ENCODE assay signal across 8 mouse cellular contexts in genomic region chr9:72111004-72111621, GRCm38 (mm10). TPM values are rescaled to one million over a fixed set of nuclear protein-coding genes. Genes with fewer than 3 reads are reported as not detected.
A peak's percentile ranks its signal among the peaks of the same experiment; 100 is the strongest.
DNase-seq lines count a peak whose midpoint lies in the region; ATAC-seq and TF ChIP-seq lines count a peak whose summit lies in the region.

No protein-coding gene starts in this region.

- no peak for TF ChIP-seq POLR2A in small intestine, adult 2 months (IDR thresholded peaks at IDR 0.05; ENCODE audit: low read depth, low read length)

- peak overlapping the region; percentile 98 for H3K4me3 ChIP-seq in intestine, embryonic 16.5 days (ENCODE audit: low read length)
- H3K4me3 ChIP-seq in limb, embryonic 11.5 days (ENCODE audit: low read depth, low read length), result peak overlapping the region; percentile 77
- peak overlapping the region; percentile 99 for H3K4me3 ChIP-seq in midbrain, embryonic 11.5 days (ENCODE audit: low read depth, low read length)
- peak overlapping the region; percentile 91 for H3K4me3 ChIP-seq in small intestine, adult 2 months (ENCODE audit: low read depth, low read length)

- peak; percentile 35 for DNase-seq in adrenal gland, adult 8-10 months
- peak; percentile 46 for DNase-seq in embryo, embryonic 11.5 days (ENCODE audit: low read depth, low spot score)
- peak; percentile 40 to 74 for DNase-seq in gastrocnemius, postnatal 4 days (ENCODE audit: low spot score in 2 of 2)
- peak; percentile 81 for DNase-seq in limb, embryonic 11.5 days (ENCODE audit: low spot score)
- peak; percentile 96 for DNase-seq in midbrain, embryonic 11.5 days (ENCODE audit: low spot score, missing footprints)
- peak; percentile 80 for DNase-seq in yolk sac, embryonic 10.5 days (ENCODE audit: low spot score)

- TF ChIP-seq CTCF in small intestine, adult 2 months (IDR thresholded peaks at IDR 0.05; ENCODE audit: extremely low read depth, insufficient read length, insufficient replicate concordance, low read depth, low read length), result no peak

- peak; percentile 81 for ATAC-seq in intestine, embryonic 16.5 days
- ATAC-seq in limb, embryonic 11.5 days (ENCODE audit: insufficient number of reproducible peaks, low FRiP score, low TSS enrichment, low read depth), result peak; percentile 54; the same call in 1 of the 2 replicates
- ATAC-seq in midbrain, embryonic 11.5 days (ENCODE audit: low FRiP score), result peak; percentile 80

- peak overlapping the region; percentile 100 for H3K9ac ChIP-seq in intestine, embryonic 16.5 days (ENCODE audit: low read depth, low read length)
- H3K9ac ChIP-seq in limb, embryonic 11.5 days (ENCODE audit: low read length), result peak overlapping the region; percentile 100
- H3K9ac ChIP-seq in midbrain, embryonic 11.5 days (ENCODE audit: low read length), result peak overlapping the region; percentile 100

- H3K4me1 ChIP-seq in intestine, embryonic 16.5 days (ENCODE audit: control insufficient read depth, insufficient read depth, low read length), result peaks cover 7% of the 10 kb centered on the region
- no peaks in the 10 kb centered on the region; the same call in 1 of the 2 replicates for H3K4me1 ChIP-seq in limb, embryonic 11.5 days (ENCODE audit: control insufficient read depth, insufficient read depth, low read length)
- H3K4me1 ChIP-seq in midbrain, embryonic 11.5 days (ENCODE audit: control insufficient read depth, insufficient read depth, low read length), result peaks cover 18% of the 10 kb centered on the region
- peaks cover 2% of the 10 kb centered on the region; the same call in 1 of the 2 replicates for H3K4me1 ChIP-seq in small intestine, adult 2 months (ENCODE audit: control insufficient read depth, insufficient read depth, insufficient read length, low read length)

- peak overlapping the region; percentile 60 for H3K4me2 ChIP-seq in intestine, embryonic 16.5 days (ENCODE audit: low read depth, low read length)
- H3K4me2 ChIP-seq in limb, embryonic 11.5 days (ENCODE audit: low read depth, severe bottlenecking), result peak overlapping the region; percentile 80
- H3K4me2 ChIP-seq in midbrain, embryonic 11.5 days, result peak overlapping the region; percentile 80

- no peaks in the 10 kb centered on the region for H3K9me3 ChIP-seq in intestine, embryonic 16.5 days (ENCODE audit: control insufficient read depth, low read length)
- no peaks in the 10 kb centered on the region for H3K9me3 ChIP-seq in limb, embryonic 11.5 days (ENCODE audit: control insufficient read depth, low read length)
- no peaks in the 10 kb centered on the region for H3K9me3 ChIP-seq in midbrain, embryonic 11.5 days (ENCODE audit: control insufficient read depth, low read length)

- under 1% methylated on average over 87 of the region's 90 CpGs for WGBS in intestine, embryonic 16.5 days
- WGBS in limb, embryonic 11.5 days, result under 1% methylated on average over 61 of the region's 90 CpGs
- 0% methylated on average over 83 of the region's 90 CpGs for WGBS in midbrain, embryonic 11.5 days
- under 1% methylated on average over 89 of the region's 90 CpGs for WGBS in small intestine, adult 2 months

- no peaks in the 10 kb centered on the region for H3K36me3 ChIP-seq in intestine, embryonic 16.5 days (ENCODE audit: control insufficient read depth, insufficient read depth, low read length)
- no peaks in the 10 kb centered on the region for H3K36me3 ChIP-seq in limb, embryonic 11.5 days (ENCODE audit: control insufficient read depth, insufficient read depth, low read length)
- no peaks in the 10 kb centered on the region for H3K36me3 ChIP-seq in midbrain, embryonic 11.5 days (ENCODE audit: control insufficient read depth, insufficient read depth, low read length)
- H3K36me3 ChIP-seq in small intestine, adult 2 months (ENCODE audit: control insufficient read depth, insufficient read depth, low read length), result peaks cover 3% of the 10 kb centered on the region; the same call in 1 of the 2 replicates

- H3K27ac ChIP-seq in intestine, embryonic 16.5 days (ENCODE audit: low read length), result peak overlapping the region; percentile 97
- peak overlapping the region; percentile 95 for H3K27ac ChIP-seq in limb, embryonic 11.5 days (replicated peaks; ENCODE audit: low read depth, low read length)
- peak overlapping the region; percentile 97 for H3K27ac ChIP-seq in midbrain, embryonic 11.5 days (ENCODE audit: low read depth, low read length)
- H3K27ac ChIP-seq in small intestine, adult 2 months (ENCODE audit: insufficient read depth, low read depth, low read length), result peak overlapping the region; percentile 77

- H3K27me3 ChIP-seq in intestine, embryonic 16.5 days (replicated peaks; ENCODE audit: control insufficient read depth, insufficient read depth, low read length), result no peaks in the 10 kb centered on the region
- H3K27me3 ChIP-seq in limb, embryonic 11.5 days (ENCODE audit: control insufficient read depth, insufficient read depth, low read length), result no peaks in the 10 kb centered on the region
- H3K27me3 ChIP-seq in midbrain, embryonic 11.5 days (ENCODE audit: control insufficient read depth, insufficient read depth, low read length), result no peaks in the 10 kb centered on the region
- H3K27me3 ChIP-seq in small intestine, adult 2 months (ENCODE audit: control insufficient read depth, insufficient read depth, low read length), result no peaks in the 10 kb centered on the region

RNA-seq across cellular contexts. Expression of gene Tcf12, which starts 0.6 kb away (rescaled TPM):
- 100 to 1,000 TPM in 1 of 4 experiments, 10 to 100 TPM in 3; 75.8 to 118 (median 89.1) TPM for total RNA-seq in adrenal gland, adult 8-10 months (2022)
- total RNA-seq in gastrocnemius, postnatal 4 days (2021), result 100 to 1,000 TPM; 120 to 131 TPM
- polyA plus RNA-seq in intestine, embryonic 16.5 days (2015; fragmentation: Nextera tagmentation; extraction: Ambion mirVana), result 23.9 and 26.0 TPM in 2 replicates
- 191 and 194 TPM in 2 replicates for polyA plus RNA-seq in limb, embryonic 11.5 days (2014; fragmentation: Nextera tagmentation; extraction: Ambion mirVana)
- 211 and 233 TPM in 2 replicates for polyA plus RNA-seq in midbrain, embryonic 11.5 days (2014; fragmentation: Nextera tagmentation; extraction: Ambion mirVana)
- polyA plus RNA-seq in small intestine, adult 2 months (2012; rRNA removed), result 19.9 and 30.2 TPM in 2 replicates

Comparison
In these comparisons a context has a peak if more than half of its experiments do, and no peak if none do; other contexts are left out.
1. Peak in every context shown above with its lines: DNase-seq, ATAC-seq, H3K4me3 ChIP-seq and H3K27ac ChIP-seq.
2. DNase-seq: peak in every context shown above with its lines; median percentile 96 in midbrain, embryonic 11.5 days; 81 in limb, embryonic 11.5 days; 80 in yolk sac, embryonic 10.5 days; 57 in gastrocnemius, postnatal 4 days; 46 in embryo, embryonic 11.5 days; 35 in adrenal gland, adult 8-10 months.